Mouse (Mus musculus) small intestine, adult 2 months (tissue): ENCODE results near the gene Nrip2.

Experiments
- CTCF ChIP-seq: fragments of 200-500 bp; IDR thresholded peaks from 2 replicates; pipeline ENCODE4 v1.5.1; 2012; ENCODE audit warnings: low read depth, mild to moderate bottlenecking, control low read depth, inconsistent platforms, low read length, moderate library complexity, mixed read lengths; ENCODE audit not compliant: insufficient replicate concordance, insufficient read length; ENCODE audit errors: extremely low read depth
- POLR2A ChIP-seq: fragments of 200-500 bp; IDR thresholded peaks from 2 replicates; pipeline ENCODE4 v1.6.1; 2012; ENCODE audit warnings: low read depth, mild to moderate bottlenecking, control low read depth, inconsistent platforms, low read length, moderate library complexity

DNA sequence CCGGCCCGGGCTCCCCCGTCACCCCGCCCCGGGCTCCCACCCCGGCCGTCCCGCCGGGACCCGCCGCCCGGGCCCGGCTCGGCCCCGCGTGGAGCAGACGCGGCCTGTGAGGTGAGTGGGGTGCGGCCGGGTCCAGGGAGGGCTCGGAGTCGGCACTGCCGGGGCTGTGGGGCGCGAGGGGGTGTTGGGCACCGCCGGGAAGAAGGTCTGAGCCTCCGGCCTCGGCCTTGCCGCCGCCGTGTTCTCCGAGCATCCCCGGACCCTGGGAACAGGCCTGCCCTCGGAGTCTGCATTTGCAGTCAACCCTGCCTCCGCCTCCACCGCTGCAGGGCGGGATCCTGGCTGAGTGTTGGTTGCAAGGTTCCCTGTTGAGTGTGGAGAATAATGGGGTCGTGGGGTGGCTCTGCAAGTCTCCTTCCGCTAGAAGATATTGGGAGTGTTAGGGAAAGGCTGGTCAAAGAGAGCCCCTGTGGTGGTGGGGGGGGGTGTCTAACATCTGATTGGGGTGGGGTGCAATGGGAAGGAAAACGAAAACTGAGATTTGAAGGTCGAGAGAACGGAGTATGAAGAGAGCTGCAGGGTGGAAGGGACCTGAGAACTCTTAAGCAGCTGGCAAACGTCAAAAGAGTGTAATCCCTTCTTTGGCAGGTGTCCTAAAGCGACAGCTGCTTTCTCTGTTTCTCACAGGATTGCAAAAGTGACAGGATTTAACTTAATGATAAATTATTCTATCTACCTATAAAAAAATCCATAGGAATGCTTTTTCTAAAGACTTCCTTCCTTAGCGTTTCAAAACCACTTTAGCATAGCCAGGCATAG, 35.9 kb upstream of the Nrip2 start:
- TF ChIP-seq CTCF, result no peak
- no peak; the same call in 1 of the 2 replicates for TF ChIP-seq POLR2A
